Mouse (Mus musculus) liver, embryonic 15.5 days (tissue): ENCODE data around the gene Phf23. TPM values are rescaled to one million over a fixed set of nuclear protein-coding genes. Genes with fewer than 3 reads are reported as not detected.
A peak's percentile ranks its signal among the peaks of the same experiment; 100 is the strongest.

Experiments used
- ATAC-seq: fragments of 200-750 bp; cut with Nextera tagmentation; 2 replicates; pipeline ENCODE4 v1.8.0; 2017; ENCODE audit warnings: moderate number of reproducible peaks, mild to moderate bottlenecking, moderate library complexity; ENCODE audit not compliant: insufficient read depth
- H3K27ac ChIP-seq: fragments of 300-500 bp; sonication (generic); replicated peaks from 2 replicates; pipeline ENCODE4 v1.5.1; 2015; ENCODE audit warnings: mild to moderate bottlenecking, inconsistent platforms
- H3K27me3 ChIP-seq: fragments of 300-500 bp; sonication (generic); 2 replicates; pipeline ENCODE4 v1.6.1; 2015; ENCODE audit warnings: mild to moderate bottlenecking, inconsistent platforms
- H3K36me3 ChIP-seq: fragments of 300-500 bp; sonication (generic); replicated peaks from 2 replicates; pipeline ENCODE4 v1.6.1; 2015; ENCODE audit warnings: moderate library complexity, mild to moderate bottlenecking, inconsistent platforms
- H3K4me1 ChIP-seq: fragments of 300-500 bp; sonication (generic); replicated peaks from 2 replicates; pipeline ENCODE4 v1.6.1; 2015; ENCODE audit warnings: inconsistent platforms
- H3K4me2 ChIP-seq: fragments of 300-500 bp; sonication (generic); 2 replicates; pipeline ENCODE4 v1.6.1; 2015; ENCODE audit warnings: moderate library complexity, mild to moderate bottlenecking, inconsistent platforms
- H3K4me3 ChIP-seq: fragments of 300-500 bp; sonication (generic); replicated peaks from 2 replicates; pipeline ENCODE4 v1.5.1; 2015; ENCODE audit warnings: mild to moderate bottlenecking, inconsistent platforms
- H3K9ac ChIP-seq: fragments of 300-500 bp; sonication (generic); 2 replicates; pipeline ENCODE4 v1.6.1; 2015; ENCODE audit warnings: moderate library complexity, mild to moderate bottlenecking, inconsistent platforms
- H3K9me3 ChIP-seq: fragments of 300-500 bp; sonication (generic); replicated peaks from 2 replicates; pipeline ENCODE4 v1.6.1; 2016; ENCODE audit warnings: inconsistent platforms
- WGBS: fragments of 180-500 bp; shearing (Covaris S2); methylation state at CpG from one replicate; pipeline ENCODE4 v1.1.7; 2015; ENCODE audit warnings: mixed read lengths; ENCODE audit not compliant: insufficient replicate concordance; 5-methylcytosine and 5-hydroxymethylcytosine counted together
- polyA plus RNA-seq: library from polyadenylated mRNA; unstranded; fragments of >200 nt; fragmentation: Nextera tagmentation; extraction: Ambion mirVana; gene quantifications from 2 replicates; pipeline ENCODE4 v1.2.1, GENCODE M21; 2015

The Phf23 gene
- polyA plus RNA-seq, 1 experiment from 2014 or later, result 24.0 TPM

DNA sequence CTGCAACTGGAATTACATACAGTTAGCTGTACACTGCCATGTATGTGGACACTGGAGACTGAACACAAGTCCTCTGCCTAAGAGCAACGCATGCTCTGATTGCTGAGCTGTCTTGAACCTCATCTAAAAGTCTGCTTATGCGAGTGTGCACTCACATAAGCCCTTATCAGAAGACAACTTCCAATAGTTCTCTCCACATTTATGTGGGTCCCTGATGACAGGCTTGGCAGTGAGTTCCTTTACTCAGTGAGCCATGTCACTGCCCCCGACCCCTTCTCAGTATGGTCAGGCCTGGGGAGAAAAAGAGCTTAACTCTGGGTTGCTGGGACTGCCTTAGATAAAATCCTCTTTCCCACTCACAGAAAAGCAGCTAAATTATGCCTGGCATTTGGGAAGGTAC lies 21.1 kb downstream of the Phf23 start, which contains the start of gene Dlg4:
Gene Dlg4, plus strand, starts transcription at position 274 of the 400 bp plus-strand sequence.
- Histone ChIP-seq H3K4me3 (peak within 1 kb of the TSS; percentile 47), H3K36me3 (peaks cover 19% of the 10 kb centered on the region), H3K4me2 (peak within 1 kb of the TSS; percentile 88; the same call in 1 of the 2 replicates), H3K27ac (no peak within 1 kb of the TSS), H3K9me3 (no peaks in the 10 kb centered on the region), H3K4me1 (peaks cover 67% of the 10 kb centered on the region), H3K9ac (no peak within 1 kb of the TSS; the same call in 1 of the 2 replicates), H3K27me3 (peaks cover 3% of the 10 kb centered on the region; the same call in 1 of the 2 replicates)
- ATAC-seq, result no peak
- 55% methylated on average over 3 of the region's 3 CpGs for WGBS

DNA sequence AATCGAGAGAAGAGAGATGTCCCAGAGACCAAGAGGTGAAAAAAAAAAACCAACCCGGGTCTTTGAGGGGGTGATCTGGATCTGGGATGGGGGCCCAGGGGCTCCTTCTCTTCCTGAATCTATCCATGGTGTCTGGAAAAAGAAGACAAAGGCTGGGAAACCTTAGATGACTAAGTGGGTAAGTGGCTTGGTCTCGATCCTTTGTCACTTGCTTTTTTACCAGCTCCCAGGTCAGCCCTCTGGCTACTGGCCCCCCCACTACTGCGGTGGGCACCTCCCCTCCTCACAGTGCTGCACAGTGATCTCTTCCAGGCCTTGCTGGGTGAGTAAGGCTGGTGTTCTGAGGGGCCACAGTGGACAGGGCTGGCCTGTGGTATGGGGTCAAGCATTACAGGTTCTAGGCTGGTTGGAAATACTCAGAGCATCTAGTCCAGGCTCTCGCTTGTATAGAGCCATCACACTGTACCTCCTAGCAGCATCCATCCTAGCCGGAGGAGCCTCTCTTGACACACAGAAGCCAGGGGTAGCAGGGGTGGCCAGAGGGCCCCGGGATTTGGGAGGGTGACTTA lies 21.7 kb downstream of the Phf23 start:
- no peak overlapping the region for H3K27ac ChIP-seq
- no peak overlapping the region; the same call in 1 of the 2 replicates for H3K9ac ChIP-seq
- H3K27me3 ChIP-seq, result peaks cover 9% of the 10 kb centered on the region
- peaks cover 13% of the 10 kb centered on the region for H3K36me3 ChIP-seq
- H3K4me3 ChIP-seq, result no peak overlapping the region
- WGBS, result 50% methylated on average over 7 of the region's 7 CpGs
- H3K4me2 ChIP-seq, result no peak overlapping the region
- ATAC-seq, result no peak
- peaks cover 67% of the 10 kb centered on the region for H3K4me1 ChIP-seq
- H3K9me3 ChIP-seq, result no peaks in the 10 kb centered on the region

DNA sequence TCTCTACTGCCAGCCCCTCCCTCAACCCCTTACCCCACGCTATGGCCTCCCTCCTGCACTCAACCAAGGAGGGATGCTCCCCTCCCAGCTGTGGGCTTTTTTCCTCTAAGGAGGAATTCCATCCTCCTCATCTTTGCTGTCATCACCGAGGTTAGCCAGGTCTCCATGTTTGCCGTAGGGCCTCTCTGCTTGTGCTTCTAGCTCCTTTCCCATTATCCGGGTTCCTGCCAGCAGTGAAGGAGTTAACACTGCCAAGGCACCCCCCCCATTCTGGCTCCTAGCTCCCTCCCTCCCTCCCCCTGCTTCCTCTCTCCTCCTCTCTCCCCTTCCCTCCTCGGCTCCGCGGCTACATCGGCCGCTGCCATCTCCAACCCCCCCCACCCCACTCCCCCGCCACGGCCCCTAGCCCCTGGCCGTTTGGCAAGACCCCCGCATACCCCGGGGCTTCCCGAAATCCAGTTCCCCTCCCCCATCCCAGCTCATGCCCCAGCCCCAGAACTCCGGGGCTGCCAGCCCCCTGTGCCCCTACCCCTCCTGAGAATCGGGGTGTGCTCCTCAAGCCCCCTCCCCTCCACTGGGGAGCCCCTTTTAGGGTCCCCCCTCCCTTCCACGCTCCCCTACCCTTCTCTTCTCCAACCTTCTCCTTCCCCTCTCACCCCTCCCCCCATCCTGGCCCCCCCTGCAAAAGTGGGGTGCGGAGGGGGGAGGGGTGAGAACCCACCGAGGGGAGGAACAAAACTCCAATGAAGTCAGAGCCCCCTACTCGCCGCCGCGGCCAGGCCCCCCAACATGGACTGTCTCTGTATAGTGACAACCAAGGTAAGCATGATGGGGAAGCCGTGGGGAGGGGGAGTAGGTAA lies 22.8 kb downstream of the Phf23 start:
- Histone ChIP-seq H3K4me3 (peak overlapping the region; percentile 47), H3K4me1 (peaks cover 67% of the 10 kb centered on the region), H3K27ac (no peak overlapping the region), H3K36me3 (peaks cover 2% of the 10 kb centered on the region; the same call in 1 of the 2 replicates), H3K9ac (0 out of 2 replicates have a peak overlapping the region, but pooled peaks have one; percentile 21), H3K9me3 (no peaks in the 10 kb centered on the region), H3K27me3 (peaks cover 20% of the 10 kb centered on the region), H3K4me2 (peak overlapping the region; percentile 60)
- ATAC-seq, result no peak
- WGBS, result 1% methylated on average over 25 of the region's 25 CpGs

DNA sequence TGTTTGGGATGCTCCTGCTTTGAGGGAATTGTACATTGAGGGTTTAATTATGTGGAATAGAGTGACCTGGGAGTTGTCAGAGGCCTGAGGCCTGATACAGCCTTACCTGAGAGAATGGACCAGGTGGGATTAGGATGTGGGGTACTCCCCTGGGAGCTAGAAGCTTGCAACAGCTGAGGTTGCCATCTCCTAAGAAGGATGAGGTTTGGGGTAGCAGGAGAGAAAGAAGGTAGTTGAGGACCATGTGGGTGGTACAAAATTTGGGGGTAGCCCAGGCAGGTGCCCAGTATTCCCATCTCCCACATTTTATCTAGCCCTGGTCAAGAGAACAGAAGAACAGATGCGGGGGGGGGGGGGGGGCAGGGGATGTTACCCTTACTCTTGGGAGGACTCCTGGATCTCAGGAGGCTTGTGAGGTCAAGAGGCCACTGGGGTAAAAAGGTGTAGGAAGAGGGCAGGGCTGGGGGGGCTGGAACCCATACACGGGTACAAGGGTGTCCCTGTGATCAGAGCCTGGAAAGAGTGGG lies 24.0 kb downstream of the Phf23 start:
- Histone ChIP-seq H3K4me2 (no peak overlapping the region), H3K4me3 (no peak overlapping the region)
- no peak for ATAC-seq

DNA sequence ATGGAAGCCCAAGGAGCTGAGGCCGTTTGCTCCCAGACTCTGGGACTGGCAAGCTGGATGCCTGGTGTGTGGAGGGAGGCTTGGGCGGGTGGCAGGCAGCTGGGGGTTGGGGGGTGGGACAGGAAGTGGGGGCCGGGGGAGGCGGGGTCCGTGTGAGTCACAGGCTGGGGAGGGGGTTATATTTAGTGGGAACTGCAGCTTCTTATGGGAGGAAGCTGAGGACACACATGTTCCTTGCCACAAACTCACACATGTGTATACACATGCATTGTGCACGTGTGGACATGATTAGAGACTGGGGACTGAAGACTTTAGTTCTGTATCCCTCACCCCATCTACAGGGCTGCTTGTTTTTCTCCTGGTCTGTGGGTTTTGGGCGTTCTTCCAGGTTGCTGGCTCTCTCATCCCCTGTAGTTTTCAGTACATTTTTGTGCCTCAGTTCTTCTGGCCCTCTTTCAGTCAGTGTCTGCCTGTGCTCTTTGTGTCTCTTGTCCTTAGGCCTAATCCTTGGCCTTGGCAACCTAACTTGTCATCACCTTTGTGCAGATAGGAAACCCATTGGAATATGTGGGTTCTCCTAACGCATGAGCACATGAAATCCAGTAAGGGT lies 24.6 kb downstream of the Phf23 start:
- peak overlapping the region; percentile 83 for H3K4me2 ChIP-seq
- 24% methylated on average over 8 of the region's 8 CpGs for WGBS
- H3K27me3 ChIP-seq, result peaks cover 38% of the 10 kb centered on the region
- no peak for ATAC-seq
- peaks cover 52% of the 10 kb centered on the region for H3K4me1 ChIP-seq
- H3K36me3 ChIP-seq, result no peaks in the 10 kb centered on the region
- 0 out of 2 replicates have a peak overlapping the region, but pooled peaks have one; percentile 11 for H3K27ac ChIP-seq
- H3K4me3 ChIP-seq, result no peak overlapping the region; the same call in 1 of the 2 replicates
- H3K9me3 ChIP-seq, result no peaks in the 10 kb centered on the region
- H3K9ac ChIP-seq, result no peak overlapping the region

More for the DNA sequence above, 24.0 kb downstream of the Phf23 start:
- H3K27ac ChIP-seq, result no peak overlapping the region
- peaks cover 58% of the 10 kb centered on the region for H3K4me1 ChIP-seq
- WGBS, result 22% methylated on average over 1 of the region's 2 CpGs
- H3K9me3 ChIP-seq, result no peaks in the 10 kb centered on the region
- H3K9ac ChIP-seq, result no peak overlapping the region
- peaks cover 32% of the 10 kb centered on the region for H3K27me3 ChIP-seq
- H3K36me3 ChIP-seq, result no peaks in the 10 kb centered on the region

DNA sequence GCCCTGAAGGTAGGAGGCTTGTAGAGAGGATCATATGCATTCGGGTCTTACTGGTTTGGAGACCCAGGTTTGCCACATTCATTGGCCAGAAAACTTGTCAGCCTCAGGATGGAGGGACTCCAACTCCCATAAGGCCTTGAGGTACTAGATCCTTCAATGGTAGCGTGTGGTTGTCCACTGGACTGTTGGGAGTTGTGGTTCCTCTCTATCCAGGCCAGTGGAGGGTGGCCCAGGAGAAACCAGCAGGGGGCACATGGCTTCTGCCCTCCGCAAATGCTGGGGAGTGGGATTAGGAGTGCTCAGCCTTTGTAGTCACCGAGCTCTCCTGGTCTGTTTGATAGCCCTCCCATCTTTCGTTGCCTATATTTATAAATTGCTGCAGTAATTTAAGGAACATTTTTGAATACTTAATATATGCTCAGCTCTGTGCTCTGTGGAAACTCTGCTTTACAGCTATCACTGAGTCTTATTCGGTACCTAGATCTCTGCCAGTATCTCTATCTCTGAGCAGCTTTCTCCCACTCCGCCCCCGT lies 25.2 kb downstream of the Phf23 start:
- Histone ChIP-seq H3K9me3 (no peaks in the 10 kb centered on the region), H3K4me2 (peak overlapping the region; percentile 83), H3K4me3 (peak overlapping the region; percentile 65), H3K27ac (peak overlapping the region; percentile 60), H3K9ac (peak overlapping the region; percentile 16; the same call in 1 of the 2 replicates), H3K4me1 (peaks cover 47% of the 10 kb centered on the region), H3K36me3 (no peaks in the 10 kb centered on the region), H3K27me3 (peaks cover 44% of the 10 kb centered on the region)
- 0% methylated on average over 8 of the region's 8 CpGs for WGBS
- peak; percentile 80 for ATAC-seq

DNA sequence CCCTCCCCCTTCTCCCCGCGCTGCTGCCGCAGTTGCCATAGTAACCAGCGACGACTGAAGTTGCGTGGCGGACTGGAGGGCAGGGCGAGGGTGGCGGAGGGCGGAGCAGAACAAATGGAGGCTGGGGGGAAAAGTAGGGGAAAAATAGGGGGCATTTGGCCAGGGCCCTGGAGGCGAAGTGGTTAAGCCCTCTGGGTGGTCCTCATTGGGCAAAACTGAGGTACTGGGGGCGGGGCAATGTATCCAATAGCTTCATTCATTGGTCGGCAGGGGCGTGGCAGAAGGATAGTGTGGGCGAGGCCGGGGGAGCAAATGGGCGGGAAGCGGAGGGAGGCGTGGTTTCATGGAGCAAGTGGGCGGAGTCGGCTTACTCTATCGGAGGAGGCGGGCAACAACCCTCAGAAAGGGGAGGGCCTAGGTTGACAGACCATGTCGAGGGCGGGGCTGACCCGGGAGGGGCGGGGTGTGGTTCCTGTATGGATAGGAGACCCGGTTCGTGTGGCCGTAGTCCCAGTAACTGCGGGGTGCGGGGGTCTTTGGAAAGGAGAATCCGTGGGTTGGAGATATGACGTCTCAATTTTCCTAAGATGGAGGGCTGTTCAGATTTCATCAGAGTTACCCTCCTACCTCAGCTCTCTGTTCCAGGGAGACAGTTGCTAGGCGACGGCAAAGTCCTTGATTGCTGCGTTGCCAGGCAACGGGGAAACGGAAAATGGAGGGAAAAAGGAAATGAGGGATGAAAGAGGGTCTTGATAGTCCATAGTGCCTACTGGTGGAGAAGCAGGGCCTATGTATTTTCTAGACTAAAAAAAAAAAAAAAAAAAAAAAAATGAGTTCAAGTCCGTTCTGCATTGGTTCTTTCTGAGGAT lies 25.9 kb downstream of the Phf23 start:
- Histone ChIP-seq H3K27me3 (peaks cover 51% of the 10 kb centered on the region), H3K9me3 (no peaks in the 10 kb centered on the region), H3K9ac (peak overlapping the region; percentile 16; the same call in 1 of the 2 replicates), H3K4me3 (peak overlapping the region; percentile 65), H3K4me2 (peak overlapping the region; percentile 83), H3K36me3 (no peaks in the 10 kb centered on the region), H3K27ac (peak overlapping the region; percentile 60), H3K4me1 (peaks cover 45% of the 10 kb centered on the region)
- peak; percentile 79 for ATAC-seq
- WGBS, result 3% methylated on average over 40 of the region's 40 CpGs

DNA sequence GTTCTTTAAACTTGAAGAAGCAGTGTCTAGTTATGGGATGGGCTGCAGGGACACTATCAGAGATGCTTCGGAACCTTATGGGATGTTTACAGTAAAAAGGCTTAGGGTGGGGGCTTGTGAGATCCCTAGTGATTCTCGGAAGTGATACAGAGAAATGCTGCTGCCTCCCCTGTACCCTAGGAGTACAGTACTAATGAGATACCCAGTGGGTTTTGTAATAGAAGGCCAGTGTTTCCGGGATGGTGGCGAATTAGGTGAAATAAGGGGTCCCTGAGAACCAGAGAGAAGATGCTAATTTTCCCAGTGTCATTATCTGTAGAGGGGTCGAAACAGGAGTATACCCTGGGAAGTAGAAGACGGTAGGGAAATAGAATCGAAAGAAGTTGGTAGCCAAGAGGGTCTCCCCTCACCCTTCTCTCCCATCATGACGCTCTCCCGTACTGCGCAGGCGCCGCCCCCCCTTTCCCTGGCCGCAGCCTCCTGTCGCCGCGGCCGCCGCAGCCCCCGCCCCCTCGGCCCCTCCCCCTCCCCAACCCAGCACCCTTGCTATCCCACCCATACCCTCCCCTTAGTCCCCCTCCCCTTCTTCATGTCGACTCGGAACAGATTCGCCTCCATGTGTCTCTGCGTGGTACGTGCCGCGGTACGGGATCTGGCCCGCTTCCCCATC lies 28.0 kb downstream of the Phf23 start:
- Histone ChIP-seq H3K27ac (no peak overlapping the region), H3K4me3 (peak overlapping the region; percentile 8; the same call in 1 of the 2 replicates), H3K4me2 (peak overlapping the region; percentile 44; the same call in 1 of the 2 replicates), H3K9me3 (no peaks in the 10 kb centered on the region), H3K36me3 (no peaks in the 10 kb centered on the region), H3K4me1 (peaks cover 46% of the 10 kb centered on the region), H3K27me3 (peaks cover 72% of the 10 kb centered on the region), H3K9ac (no peak overlapping the region)
- no peak for ATAC-seq
- WGBS, result 12% methylated on average over 27 of the region's 29 CpGs

DNA sequence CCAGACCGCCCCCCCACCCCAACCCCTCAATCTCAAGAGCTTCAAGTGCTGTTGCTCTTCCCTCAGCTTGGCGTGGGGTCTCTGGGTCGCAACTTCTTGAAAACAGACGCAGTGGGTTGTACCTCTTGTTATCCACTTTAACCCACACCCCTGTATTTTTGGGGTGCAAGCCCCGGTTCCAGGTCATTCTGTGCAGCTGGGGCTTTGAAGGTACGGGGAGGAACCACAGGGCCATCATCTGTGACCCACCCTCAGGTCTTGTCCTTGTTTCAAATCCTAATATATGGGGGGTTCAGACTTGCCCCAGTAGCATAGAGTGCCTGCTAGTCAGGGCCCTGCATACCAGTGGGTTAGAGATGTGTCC lies 28.6 kb downstream of the Phf23 start:
- H3K4me1 ChIP-seq, result peaks cover 46% of the 10 kb centered on the region
- peak overlapping the region; percentile 44; the same call in 1 of the 2 replicates for H3K4me2 ChIP-seq

More for the DNA sequence above, 28.6 kb downstream of the Phf23 start:
- H3K4me3 ChIP-seq, result 0 out of 2 replicates have a peak overlapping the region, but pooled peaks have one; percentile 8
- no peaks in the 10 kb centered on the region for H3K36me3 ChIP-seq
- peaks cover 76% of the 10 kb centered on the region for H3K27me3 ChIP-seq
- WGBS, result 27% methylated on average over 6 of the region's 6 CpGs
- no peak overlapping the region for H3K27ac ChIP-seq
- ATAC-seq, result no peak
- no peaks in the 10 kb centered on the region for H3K9me3 ChIP-seq
- no peak overlapping the region for H3K9ac ChIP-seq
